Mouse (Mus musculus) bone marrow macrophage, adult 2 months (primary cell): Measurements from ENCODE around the gene Gm21958.

Experiments used
- CTCF ChIP-seq: IDR thresholded peaks from 2 replicates; pipeline ENCODE4 v1.5.1; 2012; ENCODE audit warnings: low read depth, mild to moderate bottlenecking, low read length, moderate library complexity
- POLR2A ChIP-seq: IDR thresholded peaks from 2 replicates; pipeline ENCODE4 v1.6.1; 2012; ENCODE audit warnings: mild to moderate bottlenecking, low read depth, low read length, borderline replicate concordance

GRCm38 (mm10) chr3:54727588-54727987 lies 13.4 kb upstream of the Gm21958 start:
- no peak for TF ChIP-seq CTCF
- TF ChIP-seq POLR2A = no peak
